Mouse (Mus musculus) CD4-positive helper T cell, adult 2 months (primary cell): ENCODE data around the gene Traf3ip1.
"Not testable (repeated sequence)": the region's sequence is repeated elsewhere in the genome, so short reads cannot be mapped to it uniquely, and the experiment has no call there.

Experiments
- DNase-seq: peaks from one replicate; pipeline ENCODE4 v3.0.0-alpha.2; 2012; ENCODE audit warnings: low read depth, missing footprints, low spot score

Traf3ip1 gene

GRCm38 (mm10) chr1:91465244-91465643 lies 29.2 kb upstream of the Traf3ip1 start:
- no peak for DNase-seq

- no peak for DNase-seq
Observed at GRCm38 (mm10) chr1:91466186-91466585, 28.3 kb upstream of the Traf3ip1 start.

- DNase-seq: no peak
Observed at GRCm38 (mm10) chr1:91469888-91470419, 24.5 kb upstream of the Traf3ip1 start.

- not testable (repeated sequence) for DNase-seq
Observed at GRCm38 (mm10) chr1:91478145-91478544, 16.3 kb upstream of the Traf3ip1 start.

- no peak for DNase-seq
Observed at GRCm38 (mm10) chr1:91478958-91479357, 15.5 kb upstream of the Traf3ip1 start.

- no peak for DNase-seq
Observed at GRCm38 (mm10) chr1:91482616-91483211, 11.7 kb upstream of the Traf3ip1 start.

GRCm38 (mm10) chr1:91483304-91484010 lies 11.0 kb upstream of the Traf3ip1 start:
- DNase-seq: peak; percentile 53

- no peak for DNase-seq
Observed at GRCm38 (mm10) chr1:91484011-91484346, 10.5 kb upstream of the Traf3ip1 start.

GRCm38 (mm10) chr1:91485422-91485821 lies 9.0 kb upstream of the Traf3ip1 start:
- no peak for DNase-seq

- no peak for DNase-seq
Observed at GRCm38 (mm10) chr1:91486165-91486564, 8.3 kb upstream of the Traf3ip1 start.

GRCm38 (mm10) chr1:91490322-91490721 lies 4.1 kb upstream of the Traf3ip1 start:
- DNase-seq: no peak

GRCm38 (mm10) chr1:91492740-91493139 lies 1.7 kb upstream of the Traf3ip1 start:
- DNase-seq: no peak

GRCm38 (mm10) chr1:91493938-91494337 lies 509 bp upstream of the Traf3ip1 start:
- no peak for DNase-seq

GRCm38 (mm10) chr1:91495321-91495720 lies 874 bp downstream of the Traf3ip1 start:
- DNase-seq: no peak

- no peak for DNase-seq
Observed at GRCm38 (mm10) chr1:91498579-91498978, 4.1 kb downstream of the Traf3ip1 start.

GRCm38 (mm10) chr1:91504615-91505014 lies 10.2 kb downstream of the Traf3ip1 start:
- DNase-seq: no peak

GRCm38 (mm10) chr1:91514916-91515315 lies 20.5 kb downstream of the Traf3ip1 start:
- no peak for DNase-seq

- DNase-seq: no peak
Observed at GRCm38 (mm10) chr1:91515642-91516041, 21.2 kb downstream of the Traf3ip1 start.

GRCm38 (mm10) chr1:91523759-91524158 lies 29.3 kb downstream of the Traf3ip1 start:
- DNase-seq: peak; percentile 59

- DNase-seq: no peak
Observed at GRCm38 (mm10) chr1:91525838-91526237, 31.4 kb downstream of the Traf3ip1 start.

- no peak for DNase-seq
Observed at GRCm38 (mm10) chr1:91530166-91530565, 35.7 kb downstream of the Traf3ip1 start.

- DNase-seq: no peak
Observed at GRCm38 (mm10) chr1:91532243-91532642, 37.8 kb downstream of the Traf3ip1 start.

GRCm38 (mm10) chr1:91532892-91533291 lies 38.4 kb downstream of the Traf3ip1 start:
- no peak for DNase-seq
